Mouse (Mus musculus) megakaryocyte-erythroid progenitor cell, adult 5-6 weeks (primary cell): Measurements from ENCODE around the gene Atl1. TPM values are rescaled to one million over a fixed set of nuclear protein-coding genes. Genes with fewer than 3 reads are reported as not detected.

Experiments used
- ATAC-seq: replicated peaks from 2 replicates; pipeline ENCODE4 v1.8.0; 2016; ENCODE audit warnings: mild to moderate bottlenecking, inconsistent platforms; ENCODE audit not compliant: severe bottlenecking, poor library complexity, low FRiP score, low TSS enrichment
- total RNA-seq, 2 experiments: library from RNA; stranded (forward) in 1 of 2; stranded (reverse) in 1 of 2; fragments of 200-1000, 215-1000 nt in 1 of 2; fragments of >200 nt in 1 of 2; fragmentation: Nextera tagmentation in 1 of 2; gene quantifications; 2 replicates each; pipeline ENCODE4 v1.2.3; 2014 to 2017

Atl1 gene
- total RNA-seq, 2 experiments from 2014 or later, result 3.1 to 3.4 TPM

- ATAC-seq, result peak; percentile 65
Measured at GRCm38 (mm10) chr12:69986786-69987497, 94.5 kb downstream of the Atl1 start, which contains the start of gene Sav1. Sav1 (minus strand) TSS chr12:69987002.

GRCm38 (mm10) chr12:69995382-69995781 lies 103.0 kb downstream of the Atl1 start:
- ATAC-seq, result no peak

- no peak for ATAC-seq
Measured at GRCm38 (mm10) chr12:69998186-69998983, 106.0 kb downstream of the Atl1 start.

- no peak for ATAC-seq
Measured at GRCm38 (mm10) chr12:70005103-70005502, 112.7 kb downstream of the Atl1 start.

- no peak for ATAC-seq
Measured at GRCm38 (mm10) chr12:70010356-70010755, 117.9 kb downstream of the Atl1 start.

- no peak for ATAC-seq
Measured at GRCm38 (mm10) chr12:70011681-70012080, 119.3 kb downstream of the Atl1 start.

GRCm38 (mm10) chr12:70015936-70016335 lies 123.5 kb downstream of the Atl1 start:
- no peak for ATAC-seq

Other genes with a start within 250 kb of the Atl1 start
- gene Sos2, start 210.8 kb upstream of the Atl1 start, total RNA-seq (2014; fragmentation: Nextera tagmentation), result 64.5 and 74.0 TPM in 2 replicates
- gene Sos2, start 210.8 kb upstream of the Atl1 start, total RNA-seq (2017), result 30.2 and 36.3 TPM in 2 replicates
- gene L2hgdh, start 167.7 kb upstream of the Atl1 start, total RNA-seq (2014; fragmentation: Nextera tagmentation), result 25.7 and 36.9 TPM in 2 replicates
- 27.9 and 54.3 TPM in 2 replicates for gene L2hgdh, start 167.7 kb upstream of the Atl1 start, total RNA-seq (2017)
- 35.6 and 62.7 TPM in 2 replicates for gene Atp5s, start 167.7 kb upstream of the Atl1 start, total RNA-seq (2014; fragmentation: Nextera tagmentation)
- 10.6 and 13.0 TPM in 2 replicates for gene Atp5s, start 167.7 kb upstream of the Atl1 start, total RNA-seq (2017)
- gene Cdkl1, start 101.3 kb upstream of the Atl1 start, total RNA-seq (2014; fragmentation: Nextera tagmentation), result 0.27 and 0.57 TPM in 2 replicates
- 1.2 and 2.1 TPM in 2 replicates for gene Cdkl1, start 101.3 kb upstream of the Atl1 start, total RNA-seq (2017)
- 24.2 and 33.9 TPM in 2 replicates for gene Map4k5, start 586 bp downstream of the Atl1 start, total RNA-seq (2014; fragmentation: Nextera tagmentation)
- 25.0 and 29.2 TPM in 2 replicates for gene Map4k5, start 586 bp downstream of the Atl1 start, total RNA-seq (2017)
- 126 and 133 TPM in 2 replicates for gene Sav1, start 94.4 kb downstream of the Atl1 start, total RNA-seq (2014; fragmentation: Nextera tagmentation)
- 59.2 and 79.2 TPM in 2 replicates for gene Sav1, start 94.4 kb downstream of the Atl1 start, total RNA-seq (2017)
- 33.1 and 50.1 TPM in 2 replicates for gene Nin, start 221.1 kb downstream of the Atl1 start, total RNA-seq (2014; fragmentation: Nextera tagmentation)
- 41.3 and 61.0 TPM in 2 replicates for gene Nin, start 221.1 kb downstream of the Atl1 start, total RNA-seq (2017)